Mouse (Mus musculus): ENCODE measurements around the gene Gm20683. TPM values are rescaled to one million over a fixed set of nuclear protein-coding genes. Genes with fewer than 3 reads are reported as not detected.

Gene Gm20683
- total and polyA plus RNA-seq, 2 experiments, result 2.7 to 26.9 TPM

- Histone ChIP-seq H3K9ac (ENCODE audit: low read depth, low read length) (peak overlapping the region; percentile 64), H3K4me1 (ENCODE audit: control insufficient read depth, insufficient read depth, low read length) (peaks cover 62% of the 10 kb centered on the region), H3K27ac (replicated peaks; ENCODE audit: insufficient read depth, low read depth, low read length) (peak overlapping the region; percentile 97), H3K4me3 (ENCODE audit: insufficient read depth, low read depth, low read length) (peak overlapping the region; percentile 75), H3K27me3 (ENCODE audit: control insufficient read depth, insufficient read depth, low read length) (no peaks in the 10 kb centered on the region), H3K79me2 (ENCODE audit: control insufficient read depth, insufficient read depth, low read length) (peaks cover 26% of the 10 kb centered on the region), H3K36me3 (ENCODE audit: control insufficient read depth, insufficient read depth, low read length) (0 out of 2 replicates have a peak, but pooled peaks cover 4% of the 10 kb centered on the region)
- no peak for TF ChIP-seq CTCF (IDR thresholded peaks at IDR 0.05; ENCODE audit: low read depth, low read length)
- TF ChIP-seq POLR2A (IDR thresholded peaks at IDR 0.05; ENCODE audit: extremely low read depth, insufficient read depth, low read length), result no peak
- WGBS, result 52% methylated on average over 12 of the region's 12 CpGs
- DNase-seq (ENCODE audit: extremely low read depth, low read depth, low spot score), result no peak
These were observed 6.9 kb downstream of the Gm20683 start for GRCm38 (mm10) chr17:25834595-25835222.

DNA sequence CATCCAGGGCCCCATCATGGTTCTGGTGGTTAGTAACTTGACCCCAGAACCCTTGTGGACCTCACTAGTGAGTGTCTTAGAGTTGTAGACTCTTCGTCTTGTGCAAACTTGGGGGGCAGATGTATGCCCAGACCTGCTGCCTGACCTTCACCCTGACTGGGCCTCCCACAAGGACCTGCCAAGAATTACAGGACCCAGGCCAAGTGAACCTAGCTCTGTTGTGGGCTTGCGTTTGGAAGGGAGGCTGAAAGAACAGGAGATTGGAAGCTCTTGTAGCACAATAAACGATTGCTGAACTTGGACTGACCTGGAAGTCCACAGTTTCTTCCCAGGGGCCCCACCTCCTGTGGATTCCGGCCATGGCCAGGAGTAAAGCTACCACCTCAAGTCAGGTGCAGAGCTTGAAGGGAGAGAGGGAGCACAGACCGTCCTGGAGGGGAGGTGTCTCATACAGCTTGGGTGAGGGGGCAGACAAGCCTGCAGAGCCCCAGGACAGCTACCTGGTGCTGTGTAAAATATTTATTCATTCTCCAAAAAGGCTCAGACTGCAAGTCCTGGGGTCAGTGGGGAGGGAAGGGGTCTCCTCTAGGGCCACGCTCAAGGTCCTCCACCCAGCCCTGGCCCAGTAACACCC is 7.5 kb downstream of the Gm20683 start:
- 5% methylated on average over 6 of the region's 6 CpGs for WGBS
- H3K27me3 ChIP-seq (ENCODE audit: control insufficient read depth, insufficient read depth, low read length), result no peaks in the 10 kb centered on the region
- peaks cover 62% of the 10 kb centered on the region for H3K4me1 ChIP-seq (ENCODE audit: control insufficient read depth, insufficient read depth, low read length)
- 0 out of 2 replicates have a peak, but pooled peaks cover 4% of the 10 kb centered on the region for H3K36me3 ChIP-seq (ENCODE audit: control insufficient read depth, insufficient read depth, low read length)
- H3K79me2 ChIP-seq (ENCODE audit: control insufficient read depth, insufficient read depth, low read length), result peaks cover 26% of the 10 kb centered on the region
- TF ChIP-seq CTCF (IDR thresholded peaks at IDR 0.05; ENCODE audit: low read depth, low read length), result no peak
- no peak for TF ChIP-seq POLR2A (IDR thresholded peaks at IDR 0.05; ENCODE audit: extremely low read depth, insufficient read depth, low read length)
- DNase-seq (ENCODE audit: extremely low read depth, low read depth, low spot score), result peak; percentile 98
- peak overlapping the region; percentile 97 for H3K27ac ChIP-seq (replicated peaks; ENCODE audit: insufficient read depth, low read depth, low read length)
- peak overlapping the region; percentile 75 for H3K4me3 ChIP-seq (ENCODE audit: insufficient read depth, low read depth, low read length)
- peak overlapping the region; percentile 65 for H3K9ac ChIP-seq (ENCODE audit: low read depth, low read length)

- TF ChIP-seq CTCF (IDR thresholded peaks at IDR 0.05; ENCODE audit: low read depth, low read length), result no peak
- TF ChIP-seq POLR2A (IDR thresholded peaks at IDR 0.05; ENCODE audit: extremely low read depth, insufficient read depth, low read length), result no peak
- H3K4me1 ChIP-seq (ENCODE audit: control insufficient read depth, insufficient read depth, low read length), result peaks cover 56% of the 10 kb centered on the region
- H3K27me3 ChIP-seq (ENCODE audit: control insufficient read depth, insufficient read depth, low read length), result no peaks in the 10 kb centered on the region
- peak within 1 kb of the TSS; percentile 80 for H3K4me3 ChIP-seq (ENCODE audit: insufficient read depth, low read depth, low read length)
- H3K36me3 ChIP-seq (ENCODE audit: control insufficient read depth, insufficient read depth, low read length), result 0 out of 2 replicates have a peak, but pooled peaks cover 4% of the 10 kb centered on the region
- DNase-seq (ENCODE audit: extremely low read depth, low read depth, low spot score), result peak; percentile 94
- H3K9ac ChIP-seq (ENCODE audit: low read depth, low read length), result peak within 1 kb of the TSS; percentile 94
- under 1% methylated on average over 24 of the region's 24 CpGs for WGBS
- H3K27ac ChIP-seq (replicated peaks; ENCODE audit: insufficient read depth, low read depth, low read length), result peak within 1 kb of the TSS; percentile 97
- peaks cover 26% of the 10 kb centered on the region for H3K79me2 ChIP-seq (ENCODE audit: control insufficient read depth, insufficient read depth, low read length)
These were observed 8.3 kb downstream of the Gm20683 start, which contains the start of gene Stub1 for GRCm38 (mm10) chr17:25833291-25833663. Gene Stub1 (minus strand): TSS chr17:25833404.

- Histone ChIP-seq H3K36me3 (ENCODE audit: control insufficient read depth, insufficient read depth, low read length) (0 out of 2 replicates have a peak, but pooled peaks cover 4% of the 10 kb centered on the region), H3K4me1 (ENCODE audit: control insufficient read depth, insufficient read depth, low read length) (peaks cover 51% of the 10 kb centered on the region), H3K79me2 (ENCODE audit: control insufficient read depth, insufficient read depth, low read length) (peaks cover 26% of the 10 kb centered on the region), H3K27ac (replicated peaks; ENCODE audit: insufficient read depth, low read depth, low read length) (peak overlapping the region; percentile 97), H3K4me3 (ENCODE audit: insufficient read depth, low read depth, low read length) (peak overlapping the region; percentile 80), H3K9ac (ENCODE audit: low read depth, low read length) (peak overlapping the region; percentile 94), H3K27me3 (ENCODE audit: control insufficient read depth, insufficient read depth, low read length) (no peaks in the 10 kb centered on the region)
- TF ChIP-seq CTCF (IDR thresholded peaks at IDR 0.05; ENCODE audit: low read depth, low read length) (0 out of 2 replicates have a peak, but pooled peaks have one; percentile 2), POLR2A (IDR thresholded peaks at IDR 0.05; ENCODE audit: extremely low read depth, insufficient read depth, low read length) (peak; percentile 66)
- DNase-seq (ENCODE audit: extremely low read depth, low read depth, low spot score), result peak; percentile 96
- WGBS, result under 1% methylated on average over 76 of the region's 77 CpGs
These were observed 8.9 kb downstream of the Gm20683 start for GRCm38 (mm10) chr17:25832436-25833290.

- peak overlapping the region; percentile 80 for H3K4me3 ChIP-seq (ENCODE audit: insufficient read depth, low read depth, low read length)
- peaks cover 26% of the 10 kb centered on the region for H3K79me2 ChIP-seq (ENCODE audit: control insufficient read depth, insufficient read depth, low read length)
- TF ChIP-seq CTCF (IDR thresholded peaks at IDR 0.05; ENCODE audit: low read depth, low read length) (no peak), POLR2A (IDR thresholded peaks at IDR 0.05; ENCODE audit: extremely low read depth, insufficient read depth, low read length) (no peak)
- 37% methylated on average over 21 of the region's 21 CpGs for WGBS
- peak overlapping the region; percentile 90 for H3K27ac ChIP-seq (replicated peaks; ENCODE audit: insufficient read depth, low read depth, low read length)
- H3K27me3 ChIP-seq (ENCODE audit: control insufficient read depth, insufficient read depth, low read length), result no peaks in the 10 kb centered on the region
- peaks cover 45% of the 10 kb centered on the region for H3K4me1 ChIP-seq (ENCODE audit: control insufficient read depth, insufficient read depth, low read length)
- peak overlapping the region; percentile 94 for H3K9ac ChIP-seq (ENCODE audit: low read depth, low read length)
- no peak for DNase-seq (ENCODE audit: extremely low read depth, low read depth, low spot score)
- H3K36me3 ChIP-seq (ENCODE audit: control insufficient read depth, insufficient read depth, low read length), result 0 out of 2 replicates have a peak, but pooled peaks cover 4% of the 10 kb centered on the region
These were observed 9.9 kb downstream of the Gm20683 start for GRCm38 (mm10) chr17:25831451-25832281.

Measured in liver, adult 2 months (tissue).